Mouse (Mus musculus) adipocyte (in vitro differentiated cells): ENCODE data around the gene Rabac1.

Experiments
- DNase-seq: peaks from one replicate; pipeline ENCODE4 v3.0.0-alpha.2; 2016; ENCODE audit warnings: low spot score

The Rabac1 gene

GRCm38 (mm10) chr7:24980439-24980838 lies 7.9 kb upstream of the Rabac1 start:
- DNase-seq = no peak

GRCm38 (mm10) chr7:24978781-24979180 lies 6.2 kb upstream of the Rabac1 start:
- DNase-seq = no peak

- DNase-seq = peak; percentile 30
Measured at GRCm38 (mm10) chr7:24974893-24975595, 2.5 kb upstream of the Rabac1 start.

- no peak for DNase-seq
Measured at GRCm38 (mm10) chr7:24973902-24974301, 1.3 kb upstream of the Rabac1 start.

GRCm38 (mm10) chr7:24973208-24973607 lies 654 bp upstream of the Rabac1 start:
- DNase-seq = no peak

GRCm38 (mm10) chr7:24971261-24971971 lies 1.1 kb downstream of the Rabac1 start:
- DNase-seq = peak; percentile 77

- DNase-seq = no peak
Measured at GRCm38 (mm10) chr7:24970341-24970740, 2.2 kb downstream of the Rabac1 start.

- DNase-seq = no peak
Measured at GRCm38 (mm10) chr7:24969805-24970204, 2.7 kb downstream of the Rabac1 start.

- no peak for DNase-seq
Measured at GRCm38 (mm10) chr7:24968463-24968862, 4.1 kb downstream of the Rabac1 start.

- DNase-seq = no peak
Measured at GRCm38 (mm10) chr7:24967966-24968365, 4.6 kb downstream of the Rabac1 start.

- peak; percentile 83 for DNase-seq
Measured at GRCm38 (mm10) chr7:24964897-24965535, 7.5 kb downstream of the Rabac1 start.

GRCm38 (mm10) chr7:24964288-24964687 lies 8.3 kb downstream of the Rabac1 start:
- no peak for DNase-seq

GRCm38 (mm10) chr7:24955226-24955625 lies 17.3 kb downstream of the Rabac1 start:
- DNase-seq = no peak

- no peak for DNase-seq
Measured at GRCm38 (mm10) chr7:24954450-24954849, 18.1 kb downstream of the Rabac1 start.

- DNase-seq = no peak
Measured at GRCm38 (mm10) chr7:24953966-24954365, 18.6 kb downstream of the Rabac1 start.

GRCm38 (mm10) chr7:24949958-24950623 lies 22.5 kb downstream of the Rabac1 start:
- DNase-seq = peak; percentile 33

- DNase-seq = no peak
Measured at GRCm38 (mm10) chr7:24948774-24949173, 23.8 kb downstream of the Rabac1 start.

GRCm38 (mm10) chr7:24947316-24948048 lies 25.1 kb downstream of the Rabac1 start:
- DNase-seq = no peak

GRCm38 (mm10) chr7:24944257-24944950 lies 28.1 kb downstream of the Rabac1 start, which contains the start of gene Gm4881:
Gene Gm4881, minus strand, starts transcription at chr7:24944494.
- DNase-seq = no peak

- DNase-seq = no peak
Measured at GRCm38 (mm10) chr7:24943641-24944040, 28.9 kb downstream of the Rabac1 start.

GRCm38 (mm10) chr7:24931651-24932050 lies 40.9 kb downstream of the Rabac1 start:
- DNase-seq = no peak
